Mouse (Mus musculus): ENCODE data around the gene Brd2. TPM values are rescaled to one million over a fixed set of nuclear protein-coding genes. Genes with fewer than 3 reads are reported as not detected.
A peak's percentile ranks its signal among the peaks of the same experiment; 100 is the strongest.

The Brd2 gene
- total RNA-seq, 2 experiments from 2014 or later, result 66.7 to 69.1 TPM

DNA sequence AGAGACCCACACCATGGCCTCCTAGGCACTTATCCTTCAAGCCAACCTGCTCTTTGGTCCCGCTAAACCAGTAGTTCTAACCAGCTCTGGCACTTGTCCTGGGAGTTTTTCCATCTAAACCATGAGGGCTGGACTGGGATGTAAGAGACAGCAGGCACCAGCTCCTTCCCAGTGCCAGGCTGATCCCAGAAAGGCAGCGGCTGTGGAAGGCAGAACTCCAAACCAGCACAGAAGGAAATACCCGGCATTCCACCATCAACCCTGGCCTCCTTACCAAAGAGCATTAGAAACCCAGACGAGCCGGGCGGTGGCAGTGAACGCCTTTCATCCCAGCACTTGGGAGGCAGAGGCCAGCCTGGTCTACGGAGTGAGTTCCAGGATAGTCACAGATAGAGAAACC, 12.1 kb downstream of the Brd2 start:
- no peak for DNase-seq

DNA sequence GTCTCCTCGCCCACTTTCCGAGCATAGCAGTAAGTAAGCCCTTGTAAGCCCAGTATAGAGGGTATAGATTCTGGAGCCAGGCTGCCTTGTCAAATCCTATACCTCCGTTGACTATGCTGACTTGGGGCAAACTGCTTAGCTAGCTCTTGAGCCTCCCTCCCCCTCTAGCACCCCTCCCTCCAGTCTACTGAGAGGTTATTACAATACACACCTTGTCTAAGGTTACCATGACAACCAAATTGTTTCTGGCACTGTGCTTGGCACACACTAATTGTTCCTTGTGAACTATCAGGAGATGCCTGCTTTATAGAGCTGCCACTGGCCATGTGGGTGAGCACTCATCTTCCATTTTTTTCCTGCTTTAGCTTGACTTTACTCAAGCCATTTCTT, 12.6 kb downstream of the Brd2 start:
- DNase-seq, result no peak

DNA sequence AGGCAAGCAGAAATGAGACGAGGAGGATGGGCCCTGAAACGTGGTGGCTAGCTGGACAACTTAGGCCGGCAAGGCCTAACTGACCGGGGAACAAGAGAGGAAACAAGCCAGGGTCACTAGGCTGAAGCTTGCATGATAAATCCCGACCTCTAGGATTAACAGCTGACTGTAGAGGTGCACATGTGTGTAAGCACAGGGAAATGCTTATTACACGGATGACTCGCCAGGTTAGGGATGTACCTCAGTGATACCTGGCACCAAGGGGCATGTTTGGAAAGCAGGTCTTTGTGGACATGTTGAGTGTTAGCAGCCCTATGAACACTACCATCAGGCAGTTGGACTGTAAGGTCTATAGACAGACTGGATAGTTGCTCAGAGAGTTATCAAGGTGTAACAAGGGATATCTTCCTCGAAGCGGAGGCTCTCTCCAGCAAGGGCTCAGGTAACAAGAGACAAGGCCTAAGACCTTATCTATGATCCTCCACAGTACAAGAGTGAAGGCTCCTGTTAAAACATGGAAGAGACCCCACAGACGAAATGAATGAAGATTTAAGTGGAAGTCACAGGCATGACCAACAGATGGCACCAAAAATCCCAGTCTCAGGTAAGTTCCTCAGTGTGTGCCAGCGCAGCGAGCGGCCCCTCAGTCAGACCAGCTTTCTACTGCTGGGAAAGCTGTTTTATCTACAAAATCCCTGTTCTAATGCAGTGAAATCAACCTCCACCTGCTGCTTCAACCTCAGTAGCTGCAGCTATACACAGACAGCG, 13.2 kb downstream of the Brd2 start:
- no peak for DNase-seq

DNA sequence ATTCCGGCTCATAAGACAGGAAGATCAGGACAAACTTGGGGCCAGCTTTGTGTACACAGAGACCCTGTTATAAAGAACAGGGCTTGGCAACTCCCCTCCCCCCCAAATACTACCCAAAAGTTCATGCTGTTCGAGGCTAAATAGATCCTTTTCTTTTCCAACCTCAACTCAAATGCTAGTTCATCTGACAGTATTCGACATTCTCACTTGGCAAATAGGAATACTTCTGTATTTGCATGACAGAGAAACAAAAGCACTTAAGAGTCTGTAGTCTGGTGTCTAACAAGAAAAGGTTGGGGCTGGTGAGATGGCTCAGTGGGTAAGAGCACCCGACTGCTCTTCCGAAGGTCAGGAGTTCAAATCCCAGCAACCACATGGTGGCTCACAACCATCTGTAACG, 14.0 kb downstream of the Brd2 start:
- DNase-seq, result no peak

DNA sequence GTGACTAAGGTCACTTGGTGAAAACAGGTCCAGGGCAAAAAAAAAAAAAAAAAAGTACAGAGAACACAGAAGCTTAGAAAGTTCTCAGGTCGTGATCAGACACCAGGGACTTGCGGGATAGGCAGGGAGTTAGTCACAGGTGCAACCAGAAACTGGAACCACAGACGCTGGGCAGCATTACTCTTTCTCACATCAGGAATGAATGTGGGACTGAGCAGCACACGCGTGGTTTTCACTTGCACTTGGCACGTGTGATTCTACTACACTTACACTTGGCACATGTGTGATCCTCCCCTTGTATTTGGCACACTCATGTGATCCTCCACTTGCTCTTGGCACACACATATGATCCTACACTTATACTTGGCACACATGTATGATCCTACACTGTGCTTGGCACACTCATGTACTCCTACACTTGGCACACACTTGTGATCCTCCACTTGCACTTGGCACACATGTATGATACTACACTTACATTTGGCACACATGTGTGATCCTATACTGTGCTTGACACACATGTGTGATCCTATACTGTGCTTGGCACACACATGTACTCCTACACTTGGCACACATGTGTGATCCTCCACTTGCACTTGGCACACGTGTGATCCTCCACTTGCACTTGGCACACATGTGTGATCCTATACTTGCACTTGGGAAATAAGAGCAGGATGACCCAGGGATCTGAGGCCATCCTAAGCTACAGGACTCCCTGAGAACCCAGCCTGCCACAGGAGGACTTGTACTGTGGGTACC, 15.1 kb downstream of the Brd2 start:
- no peak for DNase-seq

DNA sequence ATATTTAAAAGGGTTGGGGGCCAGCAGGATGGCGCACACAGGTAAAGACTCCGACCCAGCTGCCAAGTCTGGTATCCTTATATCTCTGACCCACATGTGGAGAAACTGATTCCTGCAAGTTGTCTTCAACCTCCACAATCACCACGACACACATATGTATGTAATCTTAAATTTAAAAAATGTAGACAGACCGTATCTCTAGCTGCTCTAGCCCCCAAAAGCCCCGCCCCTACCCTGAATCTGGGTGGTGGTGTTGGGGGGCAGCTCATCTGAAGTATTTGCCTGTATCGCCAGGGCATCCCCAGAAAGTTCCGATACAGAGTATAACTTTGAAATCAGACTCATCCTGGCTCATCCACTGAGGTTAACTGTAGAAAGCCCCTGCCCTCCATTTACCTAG, 15.9 kb downstream of the Brd2 start:
- DNase-seq, result no peak

DNA sequence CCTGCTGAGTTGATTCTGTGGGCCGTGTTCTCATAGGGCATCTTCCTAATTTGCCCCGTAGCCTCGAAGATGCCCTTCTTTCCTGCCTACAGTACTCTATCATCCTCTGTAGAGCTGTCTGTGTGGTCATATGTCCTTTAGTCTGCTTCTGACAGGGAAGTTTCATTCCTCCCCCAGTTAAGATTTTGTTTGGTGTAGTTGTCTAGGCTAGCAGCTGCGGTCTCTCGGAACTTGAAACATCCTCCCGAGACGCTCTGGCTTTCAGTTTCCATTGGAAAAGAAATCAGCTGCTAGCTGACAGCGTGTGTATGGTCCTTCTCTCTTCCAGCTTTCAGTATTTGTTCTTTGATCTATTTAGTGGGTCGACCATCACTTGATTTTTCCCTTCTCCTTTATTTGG, 17.6 kb downstream of the Brd2 start:
- no peak for DNase-seq

DNA sequence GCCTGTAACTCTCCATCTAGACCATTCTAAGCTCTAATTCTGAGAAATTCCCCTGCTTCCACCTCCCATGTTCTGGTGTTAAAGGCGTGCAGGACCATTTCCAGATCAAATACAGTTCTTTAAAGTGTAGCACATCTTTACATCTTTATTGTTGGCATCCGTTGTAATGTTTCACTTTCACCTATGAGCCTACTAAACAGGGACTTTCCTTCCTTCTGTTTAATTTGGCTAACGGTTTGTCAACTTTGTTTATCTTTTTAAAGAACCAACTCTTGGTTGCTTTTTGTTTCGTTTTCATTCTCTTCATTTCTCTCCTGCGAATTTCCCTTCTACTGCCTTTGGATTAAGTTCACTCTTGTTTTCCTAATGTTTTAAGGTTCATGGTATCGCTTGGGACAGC, 19.6 kb downstream of the Brd2 start:
- DNase-seq, result no peak

DNA sequence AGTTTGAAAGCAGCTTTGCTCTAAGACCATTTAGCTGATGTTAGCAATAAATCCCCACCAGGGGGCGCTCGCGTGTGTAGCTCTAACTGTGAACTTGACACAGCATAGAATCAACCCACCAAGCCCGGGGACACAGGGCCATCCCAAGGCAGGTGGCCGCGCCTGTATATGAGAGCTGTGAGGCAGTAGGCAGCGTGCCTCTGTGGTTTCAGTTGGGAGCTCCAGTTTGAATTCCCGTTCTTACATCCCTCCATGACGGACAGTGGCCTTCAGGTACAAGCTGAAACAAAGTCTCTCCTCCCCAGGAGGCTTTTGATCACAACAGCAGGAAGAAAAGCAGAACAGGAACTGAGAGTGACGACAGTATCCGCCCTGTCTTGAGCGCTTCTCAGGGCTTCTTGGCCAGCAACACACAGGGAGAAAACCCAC, 20.8 kb downstream of the Brd2 start:
- DNase-seq, result peak; percentile 79

DNA sequence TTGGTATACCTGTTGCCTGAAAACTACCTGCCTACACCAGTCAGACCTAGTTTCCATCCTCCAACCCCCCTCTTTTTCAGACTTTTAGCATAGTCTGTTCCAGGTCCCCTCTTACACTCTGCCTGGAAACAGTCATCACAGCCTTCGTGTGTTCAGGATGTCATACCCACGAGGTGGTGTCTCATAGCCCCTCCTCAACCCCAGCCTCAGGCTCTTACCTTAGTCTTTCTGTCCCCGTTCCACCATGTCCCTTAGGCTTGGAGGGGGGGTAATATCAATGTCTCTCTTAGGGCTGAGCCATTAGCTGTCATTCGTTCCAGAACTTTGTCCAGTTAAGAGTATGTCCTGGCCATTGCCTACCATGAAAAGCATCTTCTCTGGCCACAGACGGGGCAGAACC, 21.2 kb downstream of the Brd2 start:
- DNase-seq, result no peak

DNA sequence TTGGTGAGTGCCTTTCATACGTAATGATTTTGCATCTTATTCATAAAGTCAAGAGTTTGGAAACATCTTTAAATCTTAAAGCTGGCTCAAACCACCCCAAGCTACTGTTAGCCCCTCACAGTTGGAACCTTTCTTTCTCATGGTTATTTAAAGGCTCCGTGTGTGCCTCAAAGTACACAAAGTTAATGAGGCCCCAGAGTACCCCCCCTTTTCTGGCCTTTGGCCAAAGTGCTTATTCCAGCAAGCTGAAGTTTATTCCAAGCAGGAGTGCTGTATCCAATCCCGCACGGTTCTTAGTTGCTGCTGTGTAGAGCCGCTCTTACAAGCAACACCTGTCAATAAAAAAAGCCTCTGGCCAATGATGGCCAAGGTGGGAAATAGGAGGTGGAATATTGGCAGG, 22.9 kb downstream of the Brd2 start:
- no peak for DNase-seq

DNA sequence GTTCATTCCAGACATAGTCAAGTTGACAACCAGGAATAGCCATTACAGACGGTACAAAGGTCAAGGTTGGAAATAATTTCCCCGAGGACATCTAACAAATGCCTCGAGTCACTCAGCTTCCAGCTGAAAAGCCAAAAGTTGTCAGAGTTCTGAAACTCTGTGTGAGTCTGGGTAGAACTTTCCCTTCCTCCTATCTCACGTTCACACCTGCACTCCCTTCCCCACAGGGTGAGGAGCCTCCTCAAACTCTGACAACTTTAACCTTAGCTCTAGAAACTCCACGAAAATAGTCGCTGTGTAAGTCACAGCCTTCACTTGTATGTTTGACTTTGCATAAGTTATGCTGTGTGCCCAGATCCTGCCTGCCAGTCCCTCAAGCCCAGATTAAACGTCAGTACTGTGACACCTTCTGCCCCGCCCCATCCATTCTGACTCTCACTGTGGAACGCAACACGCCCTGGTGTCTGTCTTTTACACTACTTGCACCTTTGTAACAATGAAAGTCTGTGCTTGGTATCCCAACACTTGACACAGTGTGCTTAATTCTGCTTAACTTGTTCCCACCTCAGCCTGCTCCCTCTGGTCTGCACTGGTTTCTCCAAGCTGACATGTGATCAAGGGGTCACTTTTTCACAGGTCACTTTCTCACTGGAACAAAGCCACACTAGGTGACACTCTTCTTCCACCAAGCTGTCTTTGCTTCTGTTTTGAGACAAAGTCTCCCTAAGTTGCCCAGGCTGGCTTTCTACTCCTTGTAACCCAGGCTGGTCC, 23.5 kb downstream of the Brd2 start:
- DNase-seq, result no peak

DNA sequence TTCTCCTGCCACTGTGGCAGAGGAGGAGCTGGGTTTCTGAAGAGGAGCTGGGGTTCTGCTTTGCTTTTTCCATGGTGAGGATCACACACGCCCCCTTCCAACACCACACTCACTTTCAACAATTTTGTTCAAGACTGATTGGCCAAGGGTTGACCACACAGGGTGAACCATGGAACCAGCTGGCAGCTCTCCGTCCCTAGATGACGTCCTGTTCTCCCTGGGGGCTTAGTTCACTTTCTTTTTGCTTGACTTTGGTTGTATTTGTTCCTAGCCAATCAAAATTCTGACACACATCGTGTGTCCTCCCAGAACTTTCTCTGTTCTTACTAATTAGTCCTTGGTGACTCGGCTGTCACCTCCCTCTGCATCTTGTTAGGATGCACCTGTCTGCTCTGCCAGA, 25.2 kb downstream of the Brd2 start:
- no peak for DNase-seq

DNA sequence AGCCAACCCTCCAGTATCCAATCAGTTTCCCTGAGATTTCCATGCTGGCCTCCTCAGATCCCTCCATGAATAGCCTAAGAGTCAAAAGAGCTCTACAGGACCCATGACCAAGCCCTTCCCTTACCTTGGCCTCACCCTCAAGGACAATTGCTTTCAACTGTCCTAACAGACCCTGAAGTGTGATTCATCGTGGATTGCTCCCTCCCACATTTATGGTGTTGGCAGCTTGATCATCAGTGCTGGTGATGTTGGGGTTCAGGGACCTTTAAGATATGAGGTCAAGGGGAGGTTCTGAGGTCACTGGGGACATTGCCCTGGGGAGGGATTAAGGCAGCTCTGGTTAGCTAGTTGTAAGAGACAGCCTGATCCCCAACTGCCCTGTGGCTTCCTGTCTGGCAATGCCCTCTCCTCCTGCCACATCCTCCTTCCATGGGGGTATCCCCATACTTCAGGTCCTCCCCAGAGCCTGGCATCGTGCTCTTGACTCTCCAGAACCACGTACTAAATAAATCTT, 25.9 kb downstream of the Brd2 start:
- DNase-seq, result no peak

DNA sequence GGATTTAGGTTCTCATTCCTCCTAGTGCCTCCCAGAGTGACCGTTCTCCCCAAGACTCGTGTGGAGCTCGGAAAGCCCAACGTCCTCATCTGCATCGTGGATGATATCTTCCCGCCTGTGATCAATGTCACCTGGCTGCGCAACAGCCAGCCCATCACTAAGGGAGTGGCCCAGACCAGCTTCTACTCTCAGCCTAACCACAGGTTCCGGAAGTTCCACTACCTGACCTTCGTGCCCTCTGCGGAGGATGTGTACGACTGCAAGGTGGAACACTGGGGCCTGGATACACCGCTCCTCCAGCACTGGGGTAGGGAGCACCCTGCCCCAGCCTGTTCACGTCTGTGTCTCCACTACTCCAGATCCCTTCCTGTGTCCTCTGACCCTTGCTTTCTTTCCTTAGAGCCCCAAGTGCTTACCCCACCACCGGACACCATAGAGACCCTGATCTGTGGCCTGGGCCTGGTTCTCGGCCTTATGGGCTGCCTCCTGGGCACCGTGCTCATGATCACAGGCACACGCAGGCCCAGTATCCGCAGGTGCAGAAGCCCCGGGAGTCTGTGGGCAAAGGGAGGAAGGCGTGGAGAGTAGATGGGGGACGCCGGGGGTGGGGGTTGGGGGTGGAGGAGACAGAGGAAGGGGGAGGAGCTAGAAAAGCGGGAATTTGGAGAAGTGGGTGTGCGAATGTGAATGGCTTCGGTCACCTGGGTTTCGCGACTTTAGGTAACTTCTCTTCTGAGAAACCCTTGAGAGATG, 28.0 kb downstream of the Brd2 start:
- DNase-seq, result no peak

DNA sequence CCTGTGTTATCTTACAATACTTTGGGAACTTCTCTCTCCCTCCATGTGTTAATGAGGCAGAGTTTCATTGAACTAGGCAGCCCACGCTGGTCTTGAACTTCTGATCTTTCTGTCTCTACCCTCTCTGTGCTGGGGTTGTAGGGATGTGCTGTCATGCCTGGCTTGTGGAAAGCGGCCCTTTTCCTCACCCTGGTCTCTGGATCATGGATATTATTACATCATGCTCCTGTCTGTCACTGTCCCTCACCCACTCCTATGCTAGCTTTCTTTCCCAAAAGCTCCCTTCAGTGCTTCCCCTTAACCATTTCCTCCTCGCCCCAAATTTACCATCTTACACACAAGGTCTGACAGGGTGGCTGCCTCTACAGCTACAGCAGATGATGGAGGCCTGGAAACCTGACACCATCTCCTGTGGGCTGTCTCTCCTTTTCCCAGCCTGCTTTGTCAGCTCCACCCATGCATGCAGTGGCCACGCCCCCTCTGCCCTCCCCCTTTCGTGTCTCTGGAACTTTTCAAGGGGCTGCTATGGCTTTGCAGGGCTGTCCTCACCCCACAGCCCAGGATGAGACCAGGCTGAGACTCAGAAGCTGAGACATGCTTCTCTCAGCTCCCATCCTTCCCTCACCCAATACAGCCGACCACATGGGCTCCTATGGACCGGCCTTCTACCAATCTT, 29.1 kb downstream of the Brd2 start:
- DNase-seq, result no peak

DNA sequence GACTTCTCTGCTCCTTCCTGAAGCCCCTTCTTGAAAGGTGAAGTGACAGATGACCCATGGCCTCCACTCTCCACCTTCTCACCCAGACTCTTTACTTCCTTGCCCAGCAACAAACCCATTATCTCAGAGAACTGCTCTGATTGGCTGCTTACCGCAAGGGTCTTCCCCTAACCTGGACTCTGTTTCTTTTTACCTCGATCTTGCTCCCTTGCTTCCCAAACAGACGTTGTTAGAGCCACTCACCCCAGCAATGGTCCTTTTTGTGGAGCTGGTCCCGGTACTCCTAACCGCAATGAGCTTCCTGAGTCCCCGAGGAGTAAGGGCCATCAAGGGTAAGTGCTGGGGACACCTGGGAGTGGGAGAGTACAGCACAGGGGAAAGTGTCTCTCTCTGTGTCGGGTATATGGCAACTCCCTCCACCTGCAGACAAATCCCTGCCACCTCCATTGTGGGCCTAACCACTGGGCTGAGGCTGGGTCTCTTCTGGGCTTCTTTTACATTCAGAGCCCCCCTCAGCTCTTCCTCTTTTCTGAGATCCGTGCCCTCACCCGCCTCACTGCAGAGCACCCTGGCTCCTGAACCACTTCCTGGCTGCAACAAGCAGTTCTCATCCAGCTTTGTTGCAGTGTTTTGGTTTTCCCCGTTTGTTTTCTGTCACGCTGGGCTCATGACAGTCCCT, 30.1 kb downstream of the Brd2 start, which contains the start of gene H2-Oa:
TSS of gene H2-Oa (plus strand) at position 144 of the 679 bp plus-strand sequence.
- DNase-seq, result no peak

DNA sequence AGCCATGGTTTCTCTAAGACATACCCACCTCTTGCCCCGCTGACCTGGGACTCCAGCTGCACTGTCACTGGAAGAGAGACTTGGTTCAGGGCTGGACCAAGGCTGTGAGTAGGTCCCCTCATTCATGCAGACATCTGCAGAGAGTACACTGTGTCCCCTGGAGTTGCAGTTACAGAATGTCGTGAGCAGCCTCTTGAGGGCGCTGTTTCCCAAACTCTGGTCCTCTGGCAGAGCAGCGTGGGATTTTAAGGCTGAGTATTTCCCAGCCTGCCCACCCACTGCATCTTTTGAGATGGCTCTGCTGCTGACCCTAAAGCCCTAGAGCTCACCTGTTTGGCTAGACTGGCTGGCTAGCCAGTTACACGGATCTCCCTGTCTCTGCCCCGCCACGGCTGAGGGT, 31.5 kb downstream of the Brd2 start:
- no peak for DNase-seq

DNA sequence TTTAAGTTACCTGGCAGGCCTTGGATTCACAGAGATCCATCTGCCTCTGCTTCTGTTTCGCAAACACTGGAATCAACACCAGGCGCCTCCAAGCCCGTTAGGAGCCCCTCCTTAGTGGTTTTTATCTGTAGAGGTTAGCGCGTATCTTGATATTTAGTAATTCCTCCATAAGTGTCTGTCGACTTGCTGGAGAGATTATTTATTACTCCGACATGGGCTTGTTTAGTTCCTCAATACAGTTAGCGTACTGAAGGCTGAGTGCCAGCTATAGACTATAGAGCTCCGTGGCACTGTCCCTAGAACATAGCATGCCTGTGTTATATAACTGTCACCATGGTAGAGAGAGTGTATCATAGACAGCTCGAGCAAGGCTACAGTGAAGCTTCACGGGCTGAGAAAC, 34.3 kb downstream of the Brd2 start:
- DNase-seq, result no peak

DNA sequence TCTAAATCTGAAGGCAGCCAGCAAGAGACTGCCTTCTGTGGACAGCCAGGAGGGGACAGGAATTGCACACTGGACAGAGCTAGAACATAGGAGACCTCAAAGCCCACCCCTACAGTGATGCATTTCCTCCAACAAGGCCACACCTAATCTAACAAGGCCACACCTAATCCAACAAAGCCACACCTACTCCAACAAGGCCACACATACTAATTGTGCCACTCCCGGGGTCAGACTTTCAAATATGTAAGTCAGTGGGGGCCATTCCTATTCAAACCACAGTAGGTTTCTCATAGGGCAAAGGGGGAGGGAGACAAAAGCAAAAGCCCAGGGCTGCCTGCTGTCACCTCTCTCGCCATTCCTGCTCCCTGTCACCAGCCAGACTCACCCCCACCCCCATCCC, 35.0 kb downstream of the Brd2 start:
- DNase-seq, result no peak

DNA sequence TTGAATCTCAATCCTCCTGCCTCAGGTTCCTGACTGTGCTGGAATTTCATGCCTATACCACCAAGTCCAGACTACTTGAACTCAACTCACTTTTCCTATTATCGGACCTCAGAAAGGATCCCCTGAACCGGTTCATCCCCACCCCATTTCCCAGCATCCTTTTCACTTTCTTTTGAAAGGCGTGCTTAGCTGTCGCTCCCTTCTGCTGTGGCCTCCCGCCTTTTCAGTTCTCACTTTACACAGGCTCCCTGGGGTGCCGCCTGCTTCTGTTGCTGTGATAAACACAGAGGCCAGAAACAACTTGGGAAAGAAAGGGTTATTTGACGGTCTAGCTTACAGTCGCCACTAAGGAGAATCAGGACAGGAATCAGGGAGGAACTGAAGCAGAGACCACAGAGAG, 39.3 kb downstream of the Brd2 start:
- DNase-seq, result no peak

All from gastrocnemius, postnatal 25 days (tissue).